Mouse (Mus musculus): Measurements from ENCODE around the gene Mapkap1.

GRCm38 (mm10) chr2:34602896-34603295 lies 196.3 kb downstream of the Mapkap1 start:
- TF ChIP-seq EP300 (IDR thresholded peaks at IDR 0.05; ENCODE audit: low read depth), result no peak
- TF ChIP-seq CTCF (IDR thresholded peaks at IDR 0.05; ENCODE audit: low read depth), result no peak
